Mouse (Mus musculus) heart, embryonic 13.5 days (tissue): Measurements from ENCODE around the gene Nedd4. TPM values are rescaled to one million over a fixed set of nuclear protein-coding genes. Genes with fewer than 3 reads are reported as not detected.

Experiments used
- ATAC-seq: fragments of 200-750 bp; cut with Nextera tagmentation; 2 replicates; pipeline ENCODE4 v1.8.0; 2017; ENCODE audit warnings: moderate TSS enrichment; ENCODE audit not compliant: insufficient number of reproducible peaks, low FRiP score, low TSS enrichment; ENCODE audit errors: extremely low read depth
- H3K27ac ChIP-seq: fragments of 300-500 bp; sonication (generic); replicated peaks from 2 replicates; pipeline ENCODE4 v1.5.1; 2015; ENCODE audit warnings: moderate library complexity, mild to moderate bottlenecking, inconsistent platforms
- H3K27me3 ChIP-seq: fragments of 300-500 bp; sonication (generic); replicated peaks from 2 replicates; pipeline ENCODE4 v1.6.1; 2015; ENCODE audit warnings: mild to moderate bottlenecking, inconsistent platforms
- H3K36me3 ChIP-seq: fragments of 300-500 bp; sonication (generic); 2 replicates; pipeline ENCODE4 v1.6.1; 2015; ENCODE audit warnings: mild to moderate bottlenecking, inconsistent platforms
- H3K4me1 ChIP-seq: fragments of 300-500 bp; sonication (generic); 2 replicates; pipeline ENCODE4 v1.6.1; 2015; ENCODE audit warnings: inconsistent platforms
- H3K4me2 ChIP-seq: fragments of 300-500 bp; sonication (generic); 2 replicates; pipeline ENCODE4 v1.6.1; 2015; ENCODE audit warnings: inconsistent platforms, mild to moderate bottlenecking, moderate library complexity
- H3K4me3 ChIP-seq: fragments of 300-500 bp; sonication (generic); 2 replicates; pipeline ENCODE4 v1.5.1; 2015; ENCODE audit warnings: moderate library complexity, mild to moderate bottlenecking, inconsistent platforms
- H3K9ac ChIP-seq: fragments of 300-500 bp; sonication (generic); 2 replicates; pipeline ENCODE4 v1.6.1; 2015; ENCODE audit warnings: inconsistent platforms, mild to moderate bottlenecking, moderate library complexity
- H3K9me3 ChIP-seq: fragments of 300-500 bp; sonication (generic); 2 replicates; pipeline ENCODE4 v1.6.1; 2016; ENCODE audit warnings: inconsistent platforms
- WGBS: fragments of 180-500 bp; shearing (Covaris S2); methylation state at CpG from one replicate; pipeline ENCODE4 v1.1.7; 2015; ENCODE audit warnings: mixed read lengths; 5-methylcytosine and 5-hydroxymethylcytosine counted together
- polyA plus RNA-seq: library from polyadenylated mRNA; unstranded; fragments of >200 nt; fragmentation: Nextera tagmentation; extraction: Ambion mirVana; gene quantifications from 2 replicates; pipeline ENCODE4 v1.2.1, GENCODE M21; 2015

Nedd4 gene
- polyA plus RNA-seq, 1 experiment from 2014 or later = 468 TPM

GRCm38 (mm10) chr9:72654593-72655242 is 7.4 kb upstream of the Nedd4 start:
- H3K36me3 ChIP-seq = no peaks in the 10 kb centered on the region
- no peaks in the 10 kb centered on the region for H3K27me3 ChIP-seq
- H3K27ac ChIP-seq = 0 out of 2 replicates have a peak overlapping the region, but pooled peaks have one; percentile 17
- WGBS = 49% methylated on average over 6 of the region's 6 CpGs
- no peak overlapping the region for H3K4me3 ChIP-seq
- peaks cover 45% of the 10 kb centered on the region for H3K4me1 ChIP-seq
- ATAC-seq = 0 out of 2 replicates have a peak, but pooled peaks have one; percentile 61
- no peak overlapping the region for H3K4me2 ChIP-seq
- no peak overlapping the region for H3K9ac ChIP-seq
- H3K9me3 ChIP-seq = no peaks in the 10 kb centered on the region

DNA sequence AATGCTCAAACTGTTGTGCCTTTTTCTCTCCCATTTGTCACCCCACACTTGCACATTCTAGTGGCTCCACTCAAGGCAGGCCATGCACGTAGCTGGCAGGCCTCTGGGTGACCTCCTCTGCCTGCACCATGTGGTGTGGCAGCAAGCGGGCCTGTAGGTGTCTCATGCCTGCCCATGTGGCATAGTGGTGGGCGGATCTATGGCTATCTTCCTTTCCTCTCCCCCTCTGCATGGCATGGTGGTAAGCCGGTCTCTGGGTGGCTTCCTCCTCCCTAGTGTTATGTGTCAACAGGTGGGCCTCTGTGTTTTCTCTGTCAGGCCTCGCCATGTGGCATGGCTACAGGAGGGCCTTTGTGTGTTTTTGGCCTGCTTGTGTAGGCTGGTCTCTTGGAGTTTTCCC is 6.5 kb upstream of the Nedd4 start:
- Histone ChIP-seq H3K4me3 (no peak overlapping the region), H3K27ac (0 out of 2 replicates have a peak overlapping the region, but pooled peaks have one; percentile 17), H3K27me3 (no peaks in the 10 kb centered on the region), H3K9me3 (no peaks in the 10 kb centered on the region), H3K4me2 (no peak overlapping the region), H3K36me3 (no peaks in the 10 kb centered on the region), H3K9ac (no peak overlapping the region), H3K4me1 (peaks cover 52% of the 10 kb centered on the region)
- WGBS = 52% methylated on average over 5 of the region's 5 CpGs
- ATAC-seq = no peak

DNA sequence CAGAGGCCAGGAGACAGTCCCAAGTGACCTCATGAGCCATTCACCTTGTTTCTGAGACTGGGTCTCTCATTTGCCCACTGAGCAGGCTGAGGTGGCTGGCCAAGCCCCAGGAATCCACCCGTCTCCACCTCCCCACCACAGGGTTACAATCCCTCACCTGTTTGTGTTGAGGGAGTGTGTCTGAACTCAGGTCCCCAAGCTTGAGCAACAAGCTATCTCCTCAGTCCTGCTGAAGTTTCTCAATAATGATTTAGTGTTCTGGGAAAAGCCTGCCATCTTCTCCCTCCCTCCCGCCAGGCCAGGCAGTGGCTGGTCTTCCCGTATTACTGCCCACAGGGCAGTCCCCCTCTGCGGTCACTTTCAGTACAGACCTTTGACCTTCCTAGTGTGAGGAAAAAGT is 5.7 kb upstream of the Nedd4 start:
- Histone ChIP-seq H3K4me1 (peaks cover 57% of the 10 kb centered on the region), H3K27me3 (no peaks in the 10 kb centered on the region), H3K4me3 (no peak overlapping the region), H3K36me3 (no peaks in the 10 kb centered on the region), H3K27ac (peak overlapping the region; percentile 55), H3K9me3 (no peaks in the 10 kb centered on the region), H3K4me2 (no peak overlapping the region), H3K9ac (no peak overlapping the region)
- no peak for ATAC-seq
- 70% methylated on average over 4 of the region's 4 CpGs for WGBS

DNA sequence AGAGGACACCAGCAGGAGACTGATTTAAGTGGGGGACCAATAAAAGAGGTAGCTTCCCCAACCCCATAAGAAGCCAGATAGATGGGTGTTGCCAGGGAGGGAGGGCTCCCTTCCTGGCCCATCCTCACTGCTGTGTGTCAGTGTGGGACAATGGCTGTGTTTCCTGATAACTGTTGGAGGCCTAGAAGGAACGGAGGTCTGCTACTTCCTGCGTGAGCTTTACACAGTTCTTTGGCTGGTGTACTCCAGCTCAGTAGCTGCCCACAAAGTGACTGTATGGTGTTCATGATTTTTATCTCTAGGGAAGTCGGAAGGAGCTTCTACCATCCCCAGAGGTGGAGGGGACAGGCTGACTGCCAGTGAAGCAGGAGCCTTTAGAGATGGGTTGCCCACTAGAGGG is 5.2 kb upstream of the Nedd4 start:
- Histone ChIP-seq H3K4me2 (no peak overlapping the region), H3K4me3 (no peak overlapping the region), H3K27ac (peak overlapping the region; percentile 55), H3K27me3 (no peaks in the 10 kb centered on the region), H3K36me3 (no peaks in the 10 kb centered on the region), H3K4me1 (peaks cover 55% of the 10 kb centered on the region), H3K9ac (no peak overlapping the region), H3K9me3 (no peaks in the 10 kb centered on the region)
- WGBS = 39% methylated on average over 3 of the region's 3 CpGs
- no peak for ATAC-seq

GRCm38 (mm10) chr9:72657694-72658093 is 4.5 kb upstream of the Nedd4 start:
- no peak overlapping the region for H3K4me2 ChIP-seq
- WGBS = 94% methylated on average over 1 of the region's 1 CpGs
- H3K4me1 ChIP-seq = peaks cover 48% of the 10 kb centered on the region
- no peaks in the 10 kb centered on the region for H3K27me3 ChIP-seq
- H3K27ac ChIP-seq = no peak overlapping the region
- no peaks in the 10 kb centered on the region for H3K9me3 ChIP-seq
- no peak overlapping the region for H3K9ac ChIP-seq
- no peak for ATAC-seq
- no peak overlapping the region for H3K4me3 ChIP-seq
- H3K36me3 ChIP-seq = no peaks in the 10 kb centered on the region

DNA sequence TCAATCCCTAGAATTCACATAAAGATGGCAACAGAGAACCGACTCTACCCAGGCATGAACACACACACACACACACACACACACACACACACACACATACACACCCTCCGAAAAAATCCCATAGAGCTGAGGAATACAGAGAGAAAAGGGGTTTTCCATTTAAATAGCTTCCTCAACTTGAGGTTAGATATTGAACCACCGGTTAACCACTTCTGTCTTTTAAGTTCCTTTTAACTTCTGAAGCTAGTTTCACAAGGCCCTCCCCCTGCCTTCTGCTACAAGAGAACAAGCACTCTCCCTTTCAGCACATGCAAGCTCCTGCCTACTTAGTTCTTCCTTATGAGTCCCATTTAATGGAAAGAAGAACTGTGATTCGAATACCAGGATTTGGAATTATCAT is 2.0 kb upstream of the Nedd4 start:
- 67% methylated on average over 4 of the region's 4 CpGs for WGBS
- no peaks in the 10 kb centered on the region for H3K9me3 ChIP-seq
- no peak for ATAC-seq
- H3K27ac ChIP-seq = no peak overlapping the region
- no peak overlapping the region for H3K4me3 ChIP-seq
- H3K36me3 ChIP-seq = peaks cover 15% of the 10 kb centered on the region
- H3K9ac ChIP-seq = peak overlapping the region; percentile 37; the same call in 1 of the 2 replicates
- H3K4me1 ChIP-seq = peaks cover 46% of the 10 kb centered on the region
- H3K27me3 ChIP-seq = no peaks in the 10 kb centered on the region
- no peak overlapping the region for H3K4me2 ChIP-seq

DNA sequence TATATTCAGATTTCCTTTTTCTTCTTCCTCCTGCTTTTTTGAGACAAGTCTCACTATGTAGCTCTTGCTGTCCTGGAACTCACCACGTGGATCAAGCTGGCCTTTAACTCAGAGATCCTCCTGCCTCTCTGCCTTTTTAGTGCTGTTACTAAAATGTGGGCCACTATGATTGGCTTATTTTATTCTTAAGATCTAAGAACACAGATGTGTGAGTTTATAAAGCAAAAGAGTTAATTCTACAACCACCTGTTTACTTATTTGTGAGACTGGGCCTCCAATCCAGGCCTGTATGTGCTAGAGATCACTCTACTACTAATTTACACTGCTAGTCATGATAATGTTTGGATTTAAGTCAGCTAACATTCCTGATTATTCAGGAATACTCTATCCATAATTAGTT is 1.2 kb upstream of the Nedd4 start:
- 54% methylated on average over 1 of the region's 1 CpGs for WGBS
- Histone ChIP-seq H3K27me3 (no peaks in the 10 kb centered on the region), H3K4me3 (no peak overlapping the region), H3K9me3 (no peaks in the 10 kb centered on the region), H3K27ac (peak overlapping the region; percentile 100), H3K9ac (peak overlapping the region; percentile 100; the same call in 1 of the 2 replicates), H3K4me1 (peaks cover 48% of the 10 kb centered on the region), H3K4me2 (peak overlapping the region; percentile 96), H3K36me3 (peaks cover 23% of the 10 kb centered on the region)
- no peak for ATAC-seq

DNA sequence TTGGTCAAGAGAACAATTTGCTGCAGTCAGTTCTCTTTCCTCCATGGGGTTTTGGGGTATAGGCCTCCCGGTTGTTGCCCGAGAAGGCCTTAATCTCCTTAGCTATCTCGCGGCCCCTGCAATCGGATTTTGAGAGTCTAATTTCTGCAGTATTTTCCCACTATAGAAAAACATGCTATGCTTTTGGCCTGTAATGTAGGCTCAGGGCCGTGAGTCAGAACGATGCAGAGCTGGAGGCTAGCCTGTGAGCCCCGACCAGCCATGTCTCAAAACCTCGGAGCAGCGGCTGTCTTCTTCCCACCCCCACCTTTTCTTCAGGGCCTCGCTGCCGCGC is 618 bp upstream of the Nedd4 start:
- peak overlapping the region; percentile 99 for H3K4me3 ChIP-seq
- H3K4me1 ChIP-seq = peaks cover 47% of the 10 kb centered on the region
- peak overlapping the region; percentile 100 for H3K27ac ChIP-seq
- peak overlapping the region; percentile 100 for H3K9ac ChIP-seq
- peak overlapping the region; percentile 96 for H3K4me2 ChIP-seq
- H3K27me3 ChIP-seq = no peaks in the 10 kb centered on the region
- H3K36me3 ChIP-seq = peaks cover 29% of the 10 kb centered on the region
- H3K9me3 ChIP-seq = no peaks in the 10 kb centered on the region
- no peak for ATAC-seq
- WGBS = 2% methylated on average over 13 of the region's 13 CpGs

GRCm38 (mm10) chr9:72662691-72663533 is 766 bp downstream of the Nedd4 start:
- peak overlapping the region; percentile 99 for H3K4me3 ChIP-seq
- H3K27ac ChIP-seq = peak overlapping the region; percentile 100
- peak overlapping the region; percentile 100 for H3K9ac ChIP-seq
- under 1% methylated on average over 55 of the region's 55 CpGs for WGBS
- H3K36me3 ChIP-seq = peaks cover 43% of the 10 kb centered on the region
- H3K27me3 ChIP-seq = no peaks in the 10 kb centered on the region
- peaks cover 51% of the 10 kb centered on the region for H3K4me1 ChIP-seq
- H3K4me2 ChIP-seq = peak overlapping the region; percentile 96
- H3K9me3 ChIP-seq = no peaks in the 10 kb centered on the region
- ATAC-seq = peak; percentile 43; the same call in 1 of the 2 replicates

- no peaks in the 10 kb centered on the region for H3K9me3 ChIP-seq
- H3K4me3 ChIP-seq = peak overlapping the region; percentile 99
- WGBS = 5% methylated on average over 10 of the region's 10 CpGs
- no peak for ATAC-seq
- H3K4me1 ChIP-seq = peaks cover 51% of the 10 kb centered on the region
- peak overlapping the region; percentile 100 for H3K27ac ChIP-seq
- H3K9ac ChIP-seq = peak overlapping the region; percentile 100
- peak overlapping the region; percentile 96 for H3K4me2 ChIP-seq
- no peaks in the 10 kb centered on the region for H3K27me3 ChIP-seq
- H3K36me3 ChIP-seq = peaks cover 47% of the 10 kb centered on the region
These were observed 1.4 kb downstream of the Nedd4 start for GRCm38 (mm10) chr9:72663534-72663918.

- no peaks in the 10 kb centered on the region for H3K9me3 ChIP-seq
- no peak for ATAC-seq
- H3K4me1 ChIP-seq = peaks cover 56% of the 10 kb centered on the region
- peak overlapping the region; percentile 100 for H3K9ac ChIP-seq
- peak overlapping the region; percentile 100 for H3K27ac ChIP-seq
- peaks cover 58% of the 10 kb centered on the region for H3K36me3 ChIP-seq
- peak overlapping the region; percentile 96 for H3K4me2 ChIP-seq
- H3K27me3 ChIP-seq = no peaks in the 10 kb centered on the region
- peak overlapping the region; percentile 99 for H3K4me3 ChIP-seq
- 45% methylated on average over 12 of the region's 12 CpGs for WGBS
These were observed 2.5 kb downstream of the Nedd4 start for GRCm38 (mm10) chr9:72664409-72665351.
